ENCODE assay signal across 8 mouse cellular contexts in genomic region chr12:3959791-3960543, GRCm38 (mm10). TPM values are rescaled to one million over a fixed set of nuclear protein-coding genes. Genes with fewer than 3 reads are reported as not detected.
A peak's percentile ranks its signal among the peaks of the same experiment; 100 is the strongest.
DNase-seq lines count a peak whose midpoint lies in the region; TF ChIP-seq lines count a peak whose summit lies in the region.

No protein-coding gene starts in this region.

- peak overlapping the region; percentile 58 for H3K4me3 ChIP-seq in cortical plate, adult 2 months (ENCODE audit: insufficient read depth, low read length)
- peak overlapping the region; percentile 45 for H3K4me3 ChIP-seq in macrophage (ENCODE audit: inconsistent target)

- H3K27ac ChIP-seq in cortical plate, adult 2 months (ENCODE audit: insufficient read depth, low read length) = peak overlapping the region; percentile 71
- H3K27ac ChIP-seq in macrophage = peak overlapping the region; percentile 51

- intact Hi-C loops in gastrocnemius, postnatal 14 days (cut with DNase I; ENCODE audit: low total_unique reads) = no loop called here

- peaks cover 4% of the 10 kb centered on the region for H3K4me1 ChIP-seq in cortical plate, adult 2 months (ENCODE audit: control insufficient read depth, insufficient read depth, low read length)

- 5% methylated on average over 53 of the region's 53 CpGs for WGBS in macrophage (ENCODE audit: missing documents)

- DNase-seq in adrenal gland, adult (ENCODE audit: inconsistent age in 2 of 2, low spot score in 1 of 2) = peak; percentile 89 to 95
- DNase-seq in gastrocnemius, postnatal 14 days = peak; percentile 88
- DNase-seq in induced T-regulatory cell, adult 2 months (ENCODE audit: low read depth) = peak; percentile 91
- peak; percentile 72 to 82 for DNase-seq in left cerebral cortex, adult 8-10 months (ENCODE audit: low spot score in 2 of 2)
- DNase-seq in retina, postnatal 7 days (ENCODE audit: low read depth, low spot score) = peak; percentile 87
- DNase-seq in thymus, postnatal 4 days = peak; percentile 83

- peak; percentile 92; the same call in 1 of the 2 replicates for TF ChIP-seq POLR2A in cortical plate, adult 2 months (IDR thresholded peaks at IDR 0.05; ENCODE audit: extremely low read depth, insufficient read depth, low read length)

- no peaks in the 10 kb centered on the region for H3K79me2 ChIP-seq in macrophage (ENCODE audit: inconsistent target)

- no peak for TF ChIP-seq CTCF in cortical plate, adult 2 months (IDR thresholded peaks at IDR 0.05; ENCODE audit: extremely low read depth, insufficient read depth, low read length)

- H3K36me3 ChIP-seq in macrophage (ENCODE audit: inconsistent target) = no peaks in the 10 kb centered on the region

RNA-seq across cellular contexts. Expression of gene Pomc, which starts 5.2 kb away (rescaled TPM):
- polyA plus RNA-seq in cortical plate, adult 2 months (2012; rRNA removed) = 4.2 and 4.5 TPM in 2 replicates
- total RNA-seq in gastrocnemius, postnatal 14 days (2021) = under 1 TPM; 0.29 to 0.31 TPM
- 1 to 10 TPM; 2.3 to 9.3 (median 2.8) TPM for total RNA-seq in left cerebral cortex, adult 8-10 months (2022)
- total RNA-seq in macrophage (2018; cell fraction: chromatin; rRNA removed) = under 1 TPM in 3 of 26 experiments, not detected in 23; 0.67 to 0.91 (median 0.90) TPM
- under 1 TPM in 14 of 26 experiments, not detected in 12; 0.12 to 0.47 (median 0.23) TPM for total RNA-seq in macrophage (2018; cell fraction: cytosol; rRNA removed)
- 1 to 10 TPM in 2 of 26 experiments, under 1 TPM in 9, not detected in 15; 0.76 to 1.6 (median 0.87) TPM for total RNA-seq in macrophage (2018; cell fraction: nucleus; rRNA removed)
- polyA plus RNA-seq in macrophage (2018) = 0.37 TPM in 1 of 3 replicates, not detected in the others

Comparison
In these comparisons a context has a peak if more than half of its experiments do, and no peak if none do; other contexts are left out.
1. Peak in every context shown above with its lines: DNase-seq, H3K4me3 ChIP-seq and H3K27ac ChIP-seq.